Mouse (Mus musculus): ENCODE results near the gene Ghrh. TPM values are rescaled to one million over a fixed set of nuclear protein-coding genes. Genes with fewer than 3 reads are reported as not detected.

Gene Ghrh
- total and polyA plus RNA-seq, 3 experiments: not detected

GRCm38 (mm10) chr2:157367991-157368390, 20.7 kb upstream of the Ghrh start:
- Histone ChIP-seq H3K9me3 (replicated peaks; ENCODE audit: insufficient read depth, low read length) (no peaks in the 10 kb centered on the region), H3K4me1 (ENCODE audit: control insufficient read depth in 1 of 2, insufficient read depth in 2 of 2, low read length in 2 of 2) (peaks cover 0 to 10% of the 10 kb centered on the region in 2 experiments), H3K27ac (ENCODE audit: control insufficient read depth, low read depth, low read length) (peak overlapping the region; percentile 91), H3K9ac (ENCODE audit: control insufficient read depth, low read depth, low read length, poor library complexity, severe bottlenecking) (peak overlapping the region; percentile 83), H3K79me2 (ENCODE audit: control insufficient read depth, insufficient read depth, low read length, poor library complexity) (peaks cover 20% of the 10 kb centered on the region), H3K36me3 (ENCODE audit: control insufficient read depth in 1 of 2, insufficient read depth in 2 of 2, low read length in 2 of 2) (peaks cover 0 to 10% of the 10 kb centered on the region in 2 experiments; a peak in 3 of 4 replicates), H3K27me3 (ENCODE audit: control insufficient read depth in 1 of 2, insufficient read depth in 2 of 2, low read length in 2 of 2) (no peaks in the 10 kb centered on the region), H3K4me3 (ENCODE audit: control insufficient read depth in 1 of 2, insufficient read depth in 1 of 2, low read depth in 2 of 2, low read length in 2 of 2) (peak overlapping the region; percentile 79 to 85)
- TF ChIP-seq TBP (IDR thresholded peaks at IDR 0.05; ENCODE audit: low read depth, low read length): no peak
- no peak; the same call in 1 of the 2 replicates for TF ChIP-seq HCFC1 (IDR thresholded peaks at IDR 0.05; ENCODE audit: low read depth, low read length)
- TF ChIP-seq ZC3H11A (IDR thresholded peaks at IDR 0.05; ENCODE audit: low read depth, low read length): no peak
- TF ChIP-seq TAL1 (IDR thresholded peaks at IDR 0.05; ENCODE audit: low read length): no peak
- TF ChIP-seq TCF12 (IDR thresholded peaks at IDR 0.05; ENCODE audit: low read depth, low read length): no peak
- TF ChIP-seq MYB (IDR thresholded peaks at IDR 0.05; ENCODE audit: low read depth, low read length): no peak
- TF ChIP-seq UBTF (IDR thresholded peaks at IDR 0.05; ENCODE audit: borderline replicate concordance, insufficient read depth, low read depth, low read length): no peak
- no peak for TF ChIP-seq JUND (IDR thresholded peaks at IDR 0.05; ENCODE audit: low read depth, low read length)
- peak; percentile 45; the same call in 1 of the 2 replicates for TF ChIP-seq ETS1 (IDR thresholded peaks at IDR 0.05; ENCODE audit: low read depth, low read length)
- TF ChIP-seq SMC3 (IDR thresholded peaks at IDR 0.05; ENCODE audit: low read depth, low read length): no peak
- TF ChIP-seq ELF1 (IDR thresholded peaks at IDR 0.05; ENCODE audit: low read depth, low read length): no peak
- TF ChIP-seq ZNF384 (IDR thresholded peaks at IDR 0.05; ENCODE audit: low read depth, low read length): peak; percentile 83; the same call in 1 of the 2 replicates
- TF ChIP-seq CHD2 (IDR thresholded peaks at IDR 0.05; ENCODE audit: low read length): no peak
- no peak for TF ChIP-seq POLR2AphosphoS5 (IDR thresholded peaks at IDR 0.05; ENCODE audit: borderline replicate concordance, low read depth, low read length)
- no peak for TF ChIP-seq NRF1 (IDR thresholded peaks at IDR 0.05; ENCODE audit: insufficient read depth, low read depth, low read length, poor library complexity, severe bottlenecking)
- TF ChIP-seq ZKSCAN1 (IDR thresholded peaks at IDR 0.05; ENCODE audit: low read depth, low read length): no peak
- TF ChIP-seq POLR2AphosphoS2 (IDR thresholded peaks at IDR 0.05; ENCODE audit: low read length): no peak
- TF ChIP-seq POLR2A (IDR thresholded peaks at IDR 0.05; ENCODE audit: control insufficient read depth in 1 of 2, insufficient read depth in 1 of 2, low read depth in 1 of 2, low read length in 2 of 2, poor library complexity in 1 of 2): no peak; a peak in 1 of 4 replicates
- no peak for TF ChIP-seq SIN3A (IDR thresholded peaks at IDR 0.05; ENCODE audit: low read length)
- no peak for TF ChIP-seq BHLHE40 (IDR thresholded peaks at IDR 0.05; ENCODE audit: borderline replicate concordance, low read depth, low read length)
- no peak for TF ChIP-seq MAFK (IDR thresholded peaks at IDR 0.05; ENCODE audit: borderline replicate concordance, low read depth, low read length)
- TF ChIP-seq MYC (IDR thresholded peaks at IDR 0.05; ENCODE audit: low read depth, low read length): no peak
- TF ChIP-seq GATA1 (IDR thresholded peaks at IDR 0.05; ENCODE audit: low read depth, low read length): peak; percentile 30; the same call in 1 of the 2 replicates
- 0 out of 2 replicates have a peak, but pooled peaks have one; percentile 12 for TF ChIP-seq MAX (IDR thresholded peaks at IDR 0.05; ENCODE audit: low read length)
- TF ChIP-seq MXI1 (IDR thresholded peaks at IDR 0.05; ENCODE audit: low read depth, low read length): no peak
- TF ChIP-seq RAD21 (IDR thresholded peaks at IDR 0.05; ENCODE audit: low read depth, low read length): no peak
- no peak for TF ChIP-seq NELFE (IDR thresholded peaks at IDR 0.05; ENCODE audit: low read depth, low read length)
- no peak for TF ChIP-seq GABPA (IDR thresholded peaks at IDR 0.05; ENCODE audit: low read depth, low read length)
- no peak for TF ChIP-seq EP300 (IDR thresholded peaks at IDR 0.05; ENCODE audit: low read depth in 1 of 2, low read length in 2 of 2)
- no peak for TF ChIP-seq RCOR1 (IDR thresholded peaks at IDR 0.05; ENCODE audit: low read depth, low read length)
- no peak for TF ChIP-seq CHD1 (IDR thresholded peaks at IDR 0.05; ENCODE audit: low read depth, low read length)
- peak; percentile 80 for DNase-seq (ENCODE audit: low read depth, low spot score)
